Mouse (Mus musculus) small intestine, adult 2 months (tissue): ENCODE measurements around the gene Lhx3. TPM values are rescaled to one million over a fixed set of nuclear protein-coding genes. Genes with fewer than 3 reads are reported as not detected.

Source experiments
- H3K27ac ChIP-seq: fragments of 200-500 bp; 2 replicates; pipeline ENCODE4 v1.5.1; 2012; ENCODE audit warnings: low read depth, low read length, control low read depth, inconsistent platforms; ENCODE audit not compliant: insufficient read depth
- H3K27me3 ChIP-seq: fragments of 200-500 bp; 2 replicates; pipeline ENCODE4 v1.6.1; 2012; ENCODE audit warnings: mild to moderate bottlenecking, moderate library complexity, low read length, inconsistent platforms; ENCODE audit not compliant: control insufficient read depth, insufficient read depth
- H3K36me3 ChIP-seq: fragments of 200-500 bp; 2 replicates; pipeline ENCODE4 v1.6.1; 2012; ENCODE audit warnings: mild to moderate bottlenecking, low read length, control low read depth, inconsistent platforms; ENCODE audit not compliant: control insufficient read depth, insufficient read depth
- H3K4me1 ChIP-seq: fragments of 200-500 bp; 2 replicates; pipeline ENCODE4 v1.6.1; 2012; ENCODE audit warnings: low read length, inconsistent platforms, mixed read lengths; ENCODE audit not compliant: control insufficient read depth, insufficient read depth, insufficient read length
- H3K4me3 ChIP-seq: fragments of 200-500 bp; 2 replicates; pipeline ENCODE4 v1.5.1; 2012; ENCODE audit warnings: low read depth, mild to moderate bottlenecking, control low read depth, inconsistent platforms, low read length, moderate library complexity
- CTCF ChIP-seq: fragments of 200-500 bp; IDR thresholded peaks from 2 replicates; pipeline ENCODE4 v1.5.1; 2012; ENCODE audit warnings: low read depth, mild to moderate bottlenecking, control low read depth, inconsistent platforms, low read length, moderate library complexity, mixed read lengths; ENCODE audit not compliant: insufficient replicate concordance, insufficient read length; ENCODE audit errors: extremely low read depth
- POLR2A ChIP-seq: fragments of 200-500 bp; IDR thresholded peaks from 2 replicates; pipeline ENCODE4 v1.6.1; 2012; ENCODE audit warnings: low read depth, mild to moderate bottlenecking, control low read depth, inconsistent platforms, low read length, moderate library complexity
- WGBS: fragments of 180-500 bp; shearing (Covaris S2); methylation state at CpG from one replicate; pipeline ENCODE4 v1.1.7; 2018; 5-methylcytosine and 5-hydroxymethylcytosine counted together
- polyA plus RNA-seq: library from polyadenylated mRNA; depleted of rRNA; stranded (reverse); fragments of >200 nt; gene quantifications from 2 replicates; pipeline ENCODE4 v1.2.3, GENCODE M21; 2012

The Lhx3 gene
- polyA plus RNA-seq, 1 experiment = 0.13 TPM

DNA sequence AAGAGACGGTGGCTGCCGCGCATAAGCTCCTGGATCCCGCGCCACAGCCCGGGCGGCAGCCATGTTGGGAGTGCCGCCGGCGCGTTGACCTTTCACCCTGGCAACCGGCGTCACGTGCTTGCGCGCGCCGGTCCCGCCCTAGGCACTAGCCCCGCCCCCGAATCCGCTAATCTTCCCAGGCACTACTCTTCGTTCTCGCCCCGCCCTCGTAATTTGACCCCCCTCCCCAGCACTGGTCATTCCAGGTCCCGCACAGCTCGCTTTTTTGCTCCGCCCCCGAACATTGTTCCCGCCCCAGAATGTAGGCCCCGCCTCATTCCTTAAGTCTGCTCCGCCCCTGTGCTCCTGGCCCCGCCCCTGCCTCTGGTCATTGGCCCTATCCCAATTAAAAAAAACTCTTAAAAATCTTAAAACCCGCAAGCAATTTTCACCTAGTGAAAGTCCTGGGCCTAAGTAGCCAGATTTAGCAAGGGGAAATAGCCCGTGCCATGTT, 29.2 kb upstream of the Lhx3 start, which contains the start of gene Qsox2:
Gene Qsox2, minus strand, starts transcription at position 236 of the 493 bp plus-strand sequence.
- TF ChIP-seq CTCF (no peak), POLR2A (peak; percentile 21; the same call in 1 of the 2 replicates)
- H3K27ac ChIP-seq = peak within 1 kb of the TSS; percentile 19
- no peaks in the 10 kb centered on the region for H3K27me3 ChIP-seq
- H3K4me1 ChIP-seq = peaks cover 20% of the 10 kb centered on the region; the same call in 1 of the 2 replicates
- no peaks in the 10 kb centered on the region for H3K36me3 ChIP-seq
- 1% methylated on average over 36 of the region's 36 CpGs for WGBS
- H3K4me3 ChIP-seq = peak within 1 kb of the TSS; percentile 96

DNA sequence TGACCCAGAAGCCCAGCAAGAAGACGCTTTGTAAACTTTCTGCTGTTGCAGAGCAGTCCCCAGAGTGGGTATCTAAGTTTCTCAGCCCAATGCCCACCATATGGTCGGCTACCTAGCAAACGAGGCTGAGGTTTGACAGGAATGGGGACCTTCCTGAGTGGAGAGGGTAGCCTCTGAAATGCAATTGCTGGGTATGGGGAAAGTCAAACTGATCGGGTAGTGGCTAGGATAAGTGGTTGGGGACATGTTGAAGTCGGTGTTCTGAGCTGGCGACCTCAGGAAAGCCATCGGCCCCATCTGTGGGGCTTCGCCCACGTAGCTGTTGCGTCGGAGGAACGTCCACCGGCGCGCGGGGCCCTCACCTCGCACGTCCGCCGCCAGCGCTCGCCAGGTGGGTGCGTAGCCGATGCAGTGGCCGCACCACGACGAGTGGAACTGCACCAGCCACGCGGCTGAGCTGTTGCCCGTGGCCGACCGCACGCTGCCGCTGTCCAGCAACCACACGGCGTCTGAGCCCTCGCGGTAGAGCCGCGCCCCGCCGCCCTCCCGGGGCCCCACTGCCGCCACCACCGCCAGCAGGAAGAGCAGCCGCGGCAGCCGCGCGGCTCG, 28.7 kb upstream of the Lhx3 start:
- no peak for TF ChIP-seq CTCF
- TF ChIP-seq POLR2A = no peak
- no peaks in the 10 kb centered on the region for H3K27me3 ChIP-seq
- peak overlapping the region; percentile 19 for H3K27ac ChIP-seq
- WGBS = under 1% methylated on average over 51 of the region's 51 CpGs
- H3K4me1 ChIP-seq = peaks cover 20% of the 10 kb centered on the region; the same call in 1 of the 2 replicates
- peak overlapping the region; percentile 96 for H3K4me3 ChIP-seq
- H3K36me3 ChIP-seq = no peaks in the 10 kb centered on the region

DNA sequence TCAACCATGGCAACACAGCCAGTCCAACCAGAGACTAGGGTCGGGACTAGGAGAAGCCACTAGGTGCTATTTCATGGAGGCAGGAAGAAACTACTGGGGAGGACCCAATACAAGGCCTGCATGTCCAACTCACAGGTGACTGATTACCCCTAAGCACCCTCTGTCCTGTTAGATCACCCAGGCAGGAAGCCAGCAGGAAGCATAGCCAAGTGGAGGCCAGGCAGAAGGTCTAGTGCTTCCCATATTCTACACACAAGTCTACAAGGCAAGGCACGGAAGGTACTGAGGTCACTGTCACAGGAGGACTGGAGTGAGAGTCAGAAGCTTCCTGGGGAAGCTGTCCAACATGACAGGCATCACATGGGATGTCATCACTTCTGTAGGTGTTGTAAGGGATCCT, 26.7 kb upstream of the Lhx3 start:
- TF ChIP-seq CTCF (no peak), POLR2A (no peak)
- no peaks in the 10 kb centered on the region for H3K36me3 ChIP-seq
- no peak overlapping the region for H3K4me3 ChIP-seq
- no peaks in the 10 kb centered on the region for H3K27me3 ChIP-seq
- H3K4me1 ChIP-seq = peaks cover 16% of the 10 kb centered on the region; the same call in 1 of the 2 replicates
- peak overlapping the region; percentile 55 for H3K27ac ChIP-seq
- 24% methylated on average over 2 of the region's 2 CpGs for WGBS

DNA sequence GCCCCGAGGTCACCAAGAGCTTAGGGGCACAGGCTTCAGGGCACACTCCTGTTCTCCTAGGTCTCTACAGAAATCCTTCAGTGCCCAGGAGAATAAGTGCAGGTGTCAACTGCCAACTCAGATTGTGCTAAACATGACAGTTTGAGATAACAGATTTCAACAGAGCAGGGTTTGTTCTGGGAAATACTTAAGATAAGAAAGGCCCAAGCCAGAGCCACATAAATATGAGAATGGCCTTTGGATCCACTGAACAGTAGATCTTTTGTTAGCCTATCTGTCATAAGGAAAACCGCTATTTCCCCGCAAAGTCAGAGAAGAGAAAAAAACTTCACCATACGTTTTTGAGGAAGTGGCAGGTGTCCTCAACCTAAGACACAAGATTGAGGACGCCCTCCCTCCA, 26.2 kb upstream of the Lhx3 start:
- Histone ChIP-seq H3K4me3 (no peak overlapping the region), H3K27ac (peak overlapping the region; percentile 74), H3K4me1 (peaks cover 16% of the 10 kb centered on the region; the same call in 1 of the 2 replicates), H3K27me3 (no peaks in the 10 kb centered on the region), H3K36me3 (no peaks in the 10 kb centered on the region)
- 29% methylated on average over 5 of the region's 5 CpGs for WGBS
- TF ChIP-seq CTCF (no peak), POLR2A (no peak)

DNA sequence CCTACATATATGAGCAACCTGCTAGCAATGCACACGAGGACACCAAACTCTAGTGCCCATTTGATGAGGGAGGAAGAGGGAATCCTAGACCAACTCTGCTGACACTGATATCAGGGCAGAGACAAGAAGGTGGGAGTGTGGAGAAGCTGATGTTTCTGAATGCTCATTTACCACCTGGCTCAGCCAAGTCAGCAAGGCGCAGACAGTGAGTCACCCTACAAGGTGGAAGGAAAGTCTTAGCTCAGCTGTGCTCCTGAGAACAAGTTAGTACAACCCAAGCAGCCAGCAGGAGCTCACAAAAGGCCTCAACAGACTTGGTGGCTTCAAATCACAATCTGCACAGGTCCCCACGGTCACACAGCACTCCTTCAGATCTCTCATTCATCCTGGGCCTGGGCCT, 23.3 kb upstream of the Lhx3 start:
- Histone ChIP-seq H3K4me3 (no peak overlapping the region), H3K27ac (no peak overlapping the region), H3K4me1 (peaks cover 13% of the 10 kb centered on the region; the same call in 1 of the 2 replicates), H3K36me3 (0 out of 2 replicates have a peak, but pooled peaks cover 1% of the 10 kb centered on the region), H3K27me3 (no peaks in the 10 kb centered on the region)
- TF ChIP-seq POLR2A (no peak), CTCF (no peak)
- 59% methylated on average over 3 of the region's 3 CpGs for WGBS

DNA sequence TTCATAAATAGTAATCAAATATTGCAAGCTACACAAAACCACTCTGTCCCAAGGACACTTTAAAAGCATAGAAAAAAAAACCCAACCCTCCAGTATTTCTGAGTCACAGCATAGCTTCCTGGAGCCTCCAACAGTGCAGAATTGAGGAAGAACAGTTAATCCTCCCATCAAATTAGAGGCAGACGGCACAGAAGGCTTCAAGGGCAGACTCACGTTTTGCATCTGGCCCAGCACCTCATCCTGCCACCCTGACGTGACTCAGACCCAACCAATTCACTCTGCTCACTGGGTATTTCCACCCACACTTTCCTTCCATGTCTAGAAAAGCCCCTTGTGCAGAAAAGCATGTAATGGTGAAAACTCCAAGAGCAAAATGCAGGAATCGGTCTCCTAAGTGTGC, 22.2 kb upstream of the Lhx3 start:
- Histone ChIP-seq H3K27me3 (no peaks in the 10 kb centered on the region), H3K4me1 (peaks cover 13% of the 10 kb centered on the region; the same call in 1 of the 2 replicates), H3K36me3 (0 out of 2 replicates have a peak, but pooled peaks cover 1% of the 10 kb centered on the region), H3K27ac (no peak overlapping the region), H3K4me3 (no peak overlapping the region)
- WGBS = 42% methylated on average over 4 of the region's 4 CpGs
- no peak for TF ChIP-seq CTCF
- no peak for TF ChIP-seq POLR2A

DNA sequence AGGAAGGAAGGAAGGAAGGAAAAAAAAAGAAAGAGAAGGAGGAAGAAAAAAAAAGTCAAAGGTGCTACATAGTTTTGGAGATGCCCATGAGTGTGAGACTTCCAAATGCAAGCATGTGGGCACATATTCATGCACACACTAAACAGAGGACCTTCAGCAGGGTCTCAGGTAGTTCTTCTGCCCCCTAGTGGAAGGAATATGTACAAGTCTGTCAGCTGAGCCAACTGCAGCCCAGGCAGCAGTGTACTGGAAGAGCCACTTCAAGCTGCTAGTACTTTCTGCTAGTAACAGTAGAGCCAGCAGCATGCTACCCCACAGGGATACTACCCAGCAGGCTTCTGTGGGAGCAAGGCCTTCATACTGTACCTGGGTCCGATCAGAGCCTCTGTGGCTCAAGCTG, 19.7 kb upstream of the Lhx3 start:
- peaks cover 11% of the 10 kb centered on the region for H3K36me3 ChIP-seq
- no peak overlapping the region for H3K4me3 ChIP-seq
- 80% methylated on average over 1 of the region's 1 CpGs for WGBS
- H3K27ac ChIP-seq = no peak overlapping the region
- no peaks in the 10 kb centered on the region for H3K27me3 ChIP-seq
- H3K4me1 ChIP-seq = peaks cover 1% of the 10 kb centered on the region; the same call in 1 of the 2 replicates
- TF ChIP-seq CTCF (peak; percentile 51; the same call in 1 of the 2 replicates), POLR2A (no peak)
